Mouse (Mus musculus) heart, adult 2 months (tissue): ENCODE measurements around the gene Spdya.
"Not testable (repeated sequence)": the region's sequence is repeated elsewhere in the genome, so short reads cannot be mapped to it uniquely, and the experiment has no call there.

Experiments
- CTCF ChIP-seq: fragments of 200-600 bp; IDR thresholded peaks from 2 replicates; pipeline ENCODE4 v1.8.1; 2022; ENCODE audit warnings: antibody characterized with exemption, mild to moderate bottlenecking, moderate library complexity
- EP300 ChIP-seq: fragments of 200-500 bp; IDR thresholded peaks from 2 replicates; pipeline ENCODE4 v1.6.1; 2011; ENCODE audit warnings: low read depth, low read length, control low read depth; ENCODE audit not compliant: insufficient read depth
- POLR2A ChIP-seq: fragments of 200-500 bp; IDR thresholded peaks from 2 replicates; pipeline ENCODE4 v1.6.1; 2011; ENCODE audit warnings: mild to moderate bottlenecking, low read depth, low read length, control low read depth; ENCODE audit not compliant: insufficient read depth

- not testable (repeated sequence) for TF ChIP-seq POLR2A, CTCF, EP300
Observed at GRCm38 (mm10) chr17:71535595-71535994, 16.3 kb upstream of the Spdya start.
